Mouse (Mus musculus) left cerebral cortex, postnatal 36 days (tissue): Measurements from ENCODE around the gene Khnyn. TPM values are rescaled to one million over a fixed set of nuclear protein-coding genes. Genes with fewer than 3 reads are reported as not detected.
A peak's percentile ranks its signal among the peaks of the same experiment; 100 is the strongest.

Experiments
- DNase-seq, 2 experiments: peaks; one replicate each; pipeline ENCODE4 v3.0.0; 2021 to 2022; ENCODE audit warnings: low spot score in 2 of 2, mixed read lengths in 1 of 2
- intact Hi-C: fragments of 180-260 bp; cut with DNase I; formaldehyde crosslinking; loops from one replicate; pipeline ENCODE4 v1.15.1; 2025
- total RNA-seq, 2 experiments: library from RNA; stranded (reverse); gene quantifications; 2 replicates each; pipeline ENCODE4 v1.2.3; 2021

The Khnyn gene
- total RNA-seq, 2 experiments from 2014 or later = 11.4 to 12.7 TPM

DNA sequence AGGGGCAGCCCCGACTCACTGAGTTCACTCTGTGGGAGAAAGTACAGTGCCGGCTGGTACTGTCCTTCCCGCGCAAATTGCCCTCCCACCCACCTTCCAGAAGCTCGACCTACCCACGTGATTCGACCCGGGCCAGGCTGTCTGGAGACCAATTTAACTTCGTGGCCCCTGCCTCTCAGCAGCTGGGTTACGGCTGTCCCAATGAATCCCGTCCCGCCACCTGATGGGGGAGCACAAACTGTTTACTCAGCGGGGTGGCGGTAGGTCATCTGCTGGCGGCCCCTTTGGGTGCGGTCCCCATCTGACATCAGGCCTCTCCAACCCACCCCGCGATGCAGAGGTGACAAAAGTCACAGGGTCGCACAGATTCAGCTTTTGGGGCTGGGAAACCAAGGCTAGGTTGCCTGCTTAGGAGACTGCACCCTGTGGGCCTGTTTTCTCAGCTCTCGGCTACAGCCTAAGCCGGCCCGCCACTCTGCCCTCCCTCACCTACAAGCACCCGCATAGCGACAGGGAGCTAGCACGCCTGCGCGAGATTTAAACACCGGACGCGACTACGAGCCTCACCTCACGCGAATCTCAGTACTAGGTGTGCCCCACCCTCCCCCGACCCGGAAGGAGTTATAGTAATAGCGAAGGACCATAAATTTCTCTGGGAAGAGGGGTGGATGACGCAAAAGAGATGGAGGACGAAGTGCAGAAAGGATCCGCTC lies 15.1 kb downstream of the Khnyn start, which contains the start of gene Sdr39u1:
Sdr39u1 (minus strand) TSS at position 593 of the 713 bp plus-strand sequence.
- peak; percentile 87 for DNase-seq
- intact Hi-C loops = no loop called here

DNA sequence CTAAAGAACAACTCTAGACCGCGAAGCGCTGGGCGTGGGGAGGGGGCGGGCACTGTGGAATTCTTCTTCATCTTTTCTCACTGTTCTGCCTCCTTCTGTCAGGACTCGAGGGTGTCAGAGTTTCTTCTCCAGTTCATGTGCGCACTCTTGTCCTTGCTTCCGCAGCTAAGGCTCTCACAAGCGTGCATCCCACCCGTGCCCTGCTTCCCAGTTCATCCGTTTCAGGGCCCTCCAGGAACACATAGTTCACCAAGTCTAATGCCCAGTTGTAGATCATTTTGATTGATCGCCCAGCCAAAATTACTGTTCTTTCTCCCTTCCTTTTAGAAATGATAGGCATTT lies 15.6 kb downstream of the Khnyn start:
- intact Hi-C loops = no loop called here
- DNase-seq = no peak

DNA sequence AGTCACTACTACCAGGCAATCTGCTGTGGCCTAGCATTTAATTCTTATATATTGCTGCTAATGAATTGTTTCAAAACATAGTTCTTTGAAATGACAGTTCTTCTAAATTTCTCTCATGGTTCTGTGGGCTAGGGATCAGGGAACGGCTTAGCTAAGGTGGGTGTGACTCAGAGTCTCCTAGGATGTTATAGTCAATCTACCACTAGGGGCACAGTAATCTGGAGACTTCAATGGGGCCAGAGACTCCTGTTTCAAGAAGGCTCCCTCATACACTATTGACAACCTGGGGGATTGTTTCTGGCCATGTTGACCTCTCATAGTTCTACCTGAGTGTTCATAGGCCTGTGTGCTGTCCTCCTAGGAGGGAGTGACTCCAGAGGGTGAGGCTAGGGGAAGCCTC lies 20.8 kb downstream of the Khnyn start:
- DNase-seq = no peak
- intact Hi-C loops = no loop called here

DNA sequence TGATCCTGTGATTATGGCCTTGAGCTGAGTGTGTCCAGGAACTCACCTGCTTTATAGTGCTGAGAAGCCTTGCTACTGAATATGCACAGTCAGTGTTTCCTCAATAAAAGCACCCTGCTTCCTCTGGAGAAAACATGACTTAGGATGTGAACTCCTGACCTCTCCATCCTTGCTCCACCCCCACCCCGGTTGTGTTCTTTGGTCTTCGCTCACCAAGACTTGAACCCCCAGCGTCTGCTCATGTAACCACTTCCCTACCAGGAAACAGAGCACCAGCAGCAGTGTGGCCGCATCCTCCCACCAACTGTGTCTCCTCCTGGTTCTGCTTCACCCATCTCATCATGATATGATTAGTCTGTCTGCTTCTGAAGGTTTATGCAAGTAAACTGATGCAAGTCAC lies 28.7 kb downstream of the Khnyn start:
- no peak for DNase-seq
- intact Hi-C loops = no loop called here

DNA sequence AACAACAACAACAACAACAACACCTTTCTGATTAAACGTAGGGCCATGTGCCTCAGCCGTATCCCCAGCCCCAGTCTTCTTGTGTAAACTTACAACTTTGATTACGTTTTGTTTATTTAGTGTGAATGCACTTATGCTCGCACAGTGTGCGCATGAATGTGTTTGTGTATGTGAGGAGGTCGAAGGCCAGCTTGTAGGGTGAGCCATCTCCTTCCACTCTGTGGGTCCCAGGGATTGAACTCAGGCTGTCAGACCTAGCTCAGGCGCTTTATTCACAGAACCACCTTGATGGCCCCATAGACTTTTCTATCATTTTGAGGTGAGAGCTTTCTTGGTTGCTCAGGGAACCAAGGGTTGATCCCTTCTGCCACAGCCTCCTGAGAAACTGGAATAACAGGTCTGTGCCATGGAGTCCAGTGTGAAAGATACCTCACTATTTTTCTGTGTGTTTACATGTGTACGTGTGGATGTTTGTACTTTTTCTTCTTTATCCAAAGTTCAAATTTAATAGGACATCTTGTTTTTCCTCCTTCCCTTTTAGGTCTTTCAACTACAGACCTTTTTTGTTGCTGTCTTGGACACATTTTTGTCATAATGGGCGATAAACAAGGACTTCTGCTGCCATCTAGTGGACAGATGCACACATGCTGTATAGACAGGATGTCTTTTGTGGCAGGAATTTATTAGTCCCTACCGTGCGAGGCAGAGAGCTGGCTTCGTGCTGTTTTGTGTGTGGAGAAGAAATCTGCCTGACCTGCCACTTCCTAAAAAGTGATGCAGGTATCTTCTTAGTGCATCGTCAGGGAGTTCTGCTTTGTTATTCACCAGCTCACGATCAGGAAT lies 33.7 kb downstream of the Khnyn start:
- DNase-seq = peak; percentile 36 to 58
- intact Hi-C loops = loop anchor here (2.0 to 5.0 kb wide), 3 partner anchors 46 to 151 kb away; partner anchors contain the start of genes Ltb4r1 and Nfatc4

DNA sequence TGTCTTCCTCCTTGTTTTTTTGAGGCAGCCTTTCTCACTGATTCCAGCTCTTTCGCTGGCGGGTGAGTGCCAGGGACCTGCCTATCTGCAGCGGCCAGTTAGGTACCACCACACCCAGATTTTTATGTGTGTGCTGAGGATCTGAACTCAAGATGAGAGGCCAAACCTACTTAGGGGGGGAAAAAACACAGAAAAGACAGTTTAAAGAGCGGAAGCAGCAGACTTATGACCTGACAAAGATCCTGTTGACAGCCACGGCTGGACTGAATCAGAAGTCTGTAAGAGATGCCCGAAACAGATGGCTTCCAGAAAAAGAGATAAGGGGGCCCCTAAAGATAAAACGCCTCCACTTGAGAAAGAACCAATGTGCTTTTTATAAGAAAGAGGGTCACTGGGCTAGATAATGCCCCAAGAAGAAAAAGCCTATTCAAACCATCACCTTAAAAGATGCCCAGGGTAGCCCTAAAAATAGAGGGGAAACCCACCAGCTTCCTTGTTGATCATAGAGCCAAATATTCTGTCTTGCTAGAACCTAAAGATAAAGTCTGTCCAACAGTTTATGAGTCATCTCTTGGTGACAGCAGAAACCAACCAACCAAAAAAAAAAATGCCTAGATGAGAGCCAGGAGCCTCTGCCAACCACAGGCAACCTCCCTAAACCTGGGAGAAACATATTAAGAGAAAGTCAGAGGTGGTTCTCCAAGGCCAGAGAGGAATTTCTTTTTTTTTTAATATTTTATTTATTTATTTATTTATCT lies 37.9 kb downstream of the Khnyn start:
- intact Hi-C loops = no loop called here
- DNase-seq = no peak

DNA sequence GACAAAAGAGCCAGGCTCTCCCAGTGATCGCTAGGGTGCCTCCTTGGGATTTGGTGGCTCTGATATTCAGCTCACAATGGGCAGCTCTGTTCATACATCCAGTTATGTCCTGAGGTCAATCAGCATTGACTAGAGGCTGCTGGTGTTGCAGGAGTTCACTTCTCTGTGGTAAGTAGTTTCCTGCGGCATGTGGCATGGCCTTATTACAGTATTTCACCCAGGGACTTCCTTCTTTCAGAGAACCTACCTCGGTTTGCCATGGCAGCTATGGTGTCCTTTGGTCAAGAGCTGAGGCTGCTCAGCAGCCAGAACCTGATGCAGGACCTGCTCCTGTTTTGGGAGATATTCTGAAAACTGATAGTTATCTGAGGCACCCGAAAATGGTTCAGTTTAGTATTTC lies 42.1 kb downstream of the Khnyn start:
- intact Hi-C loops = no loop called here
- DNase-seq = no peak

DNA sequence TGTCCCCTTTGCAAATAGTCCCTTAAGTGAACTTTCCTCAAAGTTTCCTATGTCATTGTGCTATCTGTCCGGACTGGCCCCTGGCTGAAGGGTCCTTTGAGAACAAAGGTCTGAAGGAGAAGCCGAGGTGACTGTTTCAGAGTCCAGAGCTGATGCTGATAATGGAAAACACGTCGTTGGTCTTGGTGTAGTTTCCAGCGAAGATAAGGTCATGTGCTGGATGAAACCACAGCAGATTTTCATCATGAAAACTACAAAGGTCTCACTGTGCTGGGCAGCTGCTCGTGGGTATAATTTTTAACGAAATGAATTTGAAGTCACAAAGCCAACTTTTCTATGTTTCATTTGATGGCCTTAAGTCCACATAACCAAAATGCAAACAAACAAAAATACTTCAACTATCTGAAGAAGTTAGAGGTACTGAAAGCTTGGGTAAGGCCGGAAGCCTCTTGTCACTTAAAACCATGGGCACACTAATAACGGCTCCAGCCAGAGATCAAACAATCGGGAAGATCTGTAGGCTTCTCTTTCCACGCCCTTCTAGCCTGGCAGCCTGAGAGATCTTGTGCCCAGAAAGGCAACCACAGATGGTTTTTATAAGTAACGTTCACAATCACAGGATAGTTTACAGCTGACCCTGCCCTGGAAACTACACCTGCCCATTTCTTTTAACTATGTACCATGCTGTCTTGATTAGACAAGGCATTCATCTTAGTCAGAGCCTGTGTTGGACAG lies 44.7 kb downstream of the Khnyn start:
- intact Hi-C loops = no loop called here
- no peak for DNase-seq

DNA sequence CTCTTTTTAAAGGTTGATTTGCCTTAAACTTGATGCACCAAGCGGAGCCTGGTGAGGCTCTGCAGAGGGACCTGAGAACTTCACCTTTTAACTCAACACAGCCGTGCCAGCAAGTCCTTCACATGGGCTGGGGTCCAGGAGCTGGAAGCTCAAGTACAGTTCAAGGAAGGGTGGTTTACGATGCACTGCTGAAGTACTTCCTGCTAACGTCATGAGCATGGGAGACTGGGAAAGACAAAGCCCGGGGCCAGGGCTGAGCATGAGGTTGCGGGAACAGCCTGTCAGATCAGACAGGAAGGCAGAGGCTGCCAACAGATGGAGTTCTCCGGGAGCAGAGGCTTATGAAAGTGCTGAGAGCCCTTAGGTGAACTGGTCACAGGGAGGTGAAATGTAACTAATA lies 48.8 kb downstream of the Khnyn start:
- no peak for DNase-seq
- intact Hi-C loops = no loop called here

DNA sequence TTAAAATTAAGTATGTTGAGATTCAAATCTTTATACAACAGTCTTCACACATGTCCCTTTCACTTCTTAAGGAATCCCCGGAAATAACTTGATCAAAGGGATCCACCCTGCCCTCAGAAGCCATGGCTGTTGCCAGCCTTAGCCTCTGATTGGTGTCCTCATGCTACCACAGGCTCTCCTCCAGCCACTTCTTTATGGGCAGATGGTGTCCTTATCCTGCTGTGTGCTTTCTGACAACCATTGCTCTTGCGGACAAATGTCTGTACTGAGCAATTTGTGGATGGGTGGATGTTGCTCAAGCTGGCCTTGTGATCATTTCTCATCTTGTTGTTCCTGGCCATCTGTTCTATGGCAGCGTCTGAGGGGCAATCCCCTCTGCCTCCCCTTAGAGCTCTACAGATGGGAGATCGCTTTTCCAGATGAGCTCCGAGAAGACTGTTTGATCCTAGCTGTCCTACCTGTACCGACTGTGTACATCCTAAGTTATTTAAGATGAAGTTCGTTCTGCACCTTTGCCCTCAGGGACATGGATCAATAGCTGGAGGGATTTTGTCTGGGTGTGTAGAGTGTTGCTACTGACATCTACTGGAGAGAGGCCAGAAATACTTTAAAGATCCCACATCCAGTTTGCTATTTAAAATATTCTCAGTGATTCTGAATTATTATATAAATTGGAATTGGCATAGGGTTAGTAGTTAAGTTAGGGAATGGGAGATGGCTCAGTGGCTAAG lies 55.5 kb downstream of the Khnyn start:
- no peak for DNase-seq
- intact Hi-C loops = no loop called here

DNA sequence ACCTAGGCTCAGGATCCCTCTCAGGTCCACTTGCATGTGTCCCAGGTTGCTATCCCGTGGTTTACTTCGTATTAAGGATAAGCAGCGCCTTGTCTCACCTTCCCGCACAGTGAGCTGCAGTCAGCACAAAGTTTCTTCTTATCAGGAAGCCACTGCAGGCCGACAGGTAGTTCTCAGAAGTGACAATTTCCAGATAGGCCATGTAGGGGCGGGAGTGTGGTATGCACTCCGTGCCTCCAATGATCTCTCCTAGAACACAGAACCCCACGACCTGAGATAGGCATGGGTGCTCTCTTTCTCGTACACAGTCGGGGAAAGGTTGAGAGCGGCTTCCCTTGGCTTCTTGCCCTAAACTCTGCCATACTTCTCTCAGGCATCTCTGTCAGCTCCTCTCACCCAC lies 58.9 kb downstream of the Khnyn start:
- intact Hi-C loops = no loop called here

DNA sequence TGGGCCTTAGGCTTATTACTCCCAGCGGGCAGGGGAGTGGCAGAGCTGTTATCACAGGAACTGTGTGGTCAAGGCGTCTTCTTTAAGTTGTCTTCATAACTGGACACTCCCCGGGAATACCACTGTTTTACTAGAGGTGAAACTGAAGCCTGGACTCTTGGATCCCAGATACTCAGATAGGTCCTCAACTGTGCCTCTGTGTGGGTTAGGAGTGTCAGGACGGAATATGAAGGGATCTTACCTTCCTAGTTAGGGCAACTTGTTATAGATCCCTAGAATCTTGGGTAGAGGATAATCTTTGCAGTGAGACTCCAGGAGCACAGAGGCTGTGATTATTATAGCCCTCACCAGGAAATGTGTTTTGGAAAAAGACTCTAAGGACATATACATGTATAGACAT lies 59.8 kb downstream of the Khnyn start, which contains the start of gene Cma1:
Cma1 (minus strand) TSS at position 101 of the 400 bp plus-strand sequence.
- no peak for DNase-seq
- intact Hi-C loops = no loop called here

More for the DNA sequence above, 58.9 kb downstream of the Khnyn start:
- DNase-seq = no peak

DNA sequence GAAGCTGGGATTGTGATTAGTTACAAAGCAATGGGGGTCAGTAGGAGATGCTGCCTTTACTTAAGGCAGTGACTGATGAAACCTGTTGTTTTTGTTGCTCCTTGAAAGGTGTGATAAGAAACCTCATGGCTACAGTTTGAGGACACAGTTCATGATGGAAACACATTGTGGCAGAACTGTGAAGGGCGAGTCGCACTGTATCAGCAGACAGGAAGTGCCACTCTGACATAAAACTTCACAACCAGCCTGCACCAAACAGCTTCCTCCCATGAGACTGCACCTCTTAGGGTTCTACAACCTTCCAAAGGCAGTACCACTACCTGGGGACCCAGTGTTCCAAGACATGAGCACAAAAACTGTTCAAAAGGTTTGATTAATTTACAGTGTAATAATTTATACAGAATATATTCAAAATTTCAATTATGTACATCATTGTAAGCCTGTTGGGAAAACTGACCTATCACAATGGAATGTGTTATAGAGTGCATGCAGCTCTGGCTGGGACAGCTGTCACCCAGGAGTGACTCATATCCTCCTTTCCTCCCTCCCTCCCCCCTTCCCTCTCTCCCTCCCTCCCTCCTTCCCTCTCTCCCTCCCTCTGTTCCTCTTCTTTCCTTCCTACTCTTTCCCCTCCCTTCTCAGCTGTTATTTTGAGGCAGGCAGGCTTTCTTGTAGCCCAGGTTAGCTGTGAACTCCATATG lies 61.7 kb downstream of the Khnyn start:
- intact Hi-C loops = no loop called here
- DNase-seq = no peak

Other genes with a start within 250 kb of the Khnyn start
- gene Ipo4, start 249.0 kb upstream of the Khnyn start, total RNA-seq = 100 to 1,000 TPM; 112 to 122 TPM
- gene Gm49378, start 247.1 kb upstream of the Khnyn start, total RNA-seq = 1 to 10 TPM in 1 of 2 experiments, under 1 TPM in 1; 0.84 to 4.9 TPM
- gene Tm9sf1, start 241.1 kb upstream of the Khnyn start, total RNA-seq = 10 to 100 TPM; 39.0 to 41.9 TPM
- 1 to 10 TPM in 1 of 2 experiments, under 1 TPM in 1; 0.49 to 1.6 TPM for gene Tssk4, start 234.8 kb upstream of the Khnyn start, total RNA-seq
- gene Mdp1, start 224.4 kb upstream of the Khnyn start, total RNA-seq = 10 to 100 TPM; 39.1 to 41.7 TPM
- 10 to 100 TPM; 20.6 to 24.9 TPM for gene Gmpr2, start 213.0 kb upstream of the Khnyn start, total RNA-seq
- gene Nedd8, start 212.8 kb upstream of the Khnyn start, total RNA-seq = 100 to 1,000 TPM; 310 to 333 TPM
- gene Tinf2, start 203.1 kb upstream of the Khnyn start, total RNA-seq = 10 to 100 TPM; 15.2 to 16.9 TPM
- not detected for gene Tgm1, start 171.0 kb upstream of the Khnyn start, total RNA-seq
- 10 to 100 TPM; 50.6 to 50.9 TPM for gene Rabggta, start 162.7 kb upstream of the Khnyn start, total RNA-seq
- gene Dhrs1, start 139.3 kb upstream of the Khnyn start, total RNA-seq = 10 to 100 TPM; 78.5 to 83.9 TPM
- gene Nop9, start 139.3 kb upstream of the Khnyn start, total RNA-seq = 10 to 100 TPM; 10.5 to 12.5 TPM
- gene Cideb, start 126.5 kb upstream of the Khnyn start, total RNA-seq = 1 to 10 TPM; 2.5 to 3.0 TPM
- gene Ltb4r2, start 123.5 kb upstream of the Khnyn start, total RNA-seq = under 1 TPM; 0.20 to 0.67 TPM
- gene Ltb4r1, start 119.0 kb upstream of the Khnyn start, total RNA-seq = under 1 TPM; 0.29 to 0.59 TPM
- 1 to 10 TPM; 3.8 to 8.0 TPM for gene Adcy4, start 100.9 kb upstream of the Khnyn start, total RNA-seq
- under 1 TPM in 1 of 2 experiments, not detected in 1; 0.89 TPM for gene Ripk3, start 96.1 kb upstream of the Khnyn start, total RNA-seq
- 1 to 10 TPM; 1.8 TPM for gene Nfatc4, start 61.8 kb upstream of the Khnyn start, total RNA-seq
- 1 to 10 TPM; 7.9 to 9.5 TPM for gene Nynrin, start 30.9 kb upstream of the Khnyn start, total RNA-seq
- gene Cbln3, start 555 bp upstream of the Khnyn start, total RNA-seq = under 1 TPM; 0.29 to 0.49 TPM
- 100 to 1,000 TPM in 1 of 2 experiments, 10 to 100 TPM in 1; 89.7 to 104 TPM for gene Sdr39u1, start 15.3 kb downstream of the Khnyn start, total RNA-seq
- gene Cma1, start 59.7 kb downstream of the Khnyn start, total RNA-seq = not detected
- not detected for gene Cma2, start 66.0 kb downstream of the Khnyn start, total RNA-seq
- not detected for gene Mcpt1, start 133.0 kb downstream of the Khnyn start, total RNA-seq
- gene Mcpt9, start 145.5 kb downstream of the Khnyn start, total RNA-seq = not detected
- gene Mcpt2, start 157.1 kb downstream of the Khnyn start, total RNA-seq = not detected
- gene Mcpt4, start 177.4 kb downstream of the Khnyn start, total RNA-seq = not detected
- not detected for gene Mcpt8, start 200.3 kb downstream of the Khnyn start, total RNA-seq
- not detected for gene Ctsg, start 217.6 kb downstream of the Khnyn start, total RNA-seq
- not detected for gene Gzme, start 235.7 kb downstream of the Khnyn start, total RNA-seq
- not detected for gene Gzmd, start 247.7 kb downstream of the Khnyn start, total RNA-seq